Mouse (Mus musculus) heart, embryonic 12.5 days (tissue): Measurements from ENCODE around the gene Syf2. TPM values are rescaled to one million over a fixed set of nuclear protein-coding genes. Genes with fewer than 3 reads are reported as not detected.

Experiments used
- ATAC-seq: fragments of 200-750 bp; cut with Nextera tagmentation; 2 replicates; pipeline ENCODE4 v1.8.0; 2017; ENCODE audit warnings: moderate TSS enrichment, moderate library complexity; ENCODE audit not compliant: insufficient number of reproducible peaks, low FRiP score
- H3K27ac ChIP-seq: fragments of 300-500 bp; sonication (generic); 2 replicates; pipeline ENCODE4 v1.5.1; 2016; ENCODE audit warnings: mild to moderate bottlenecking, moderate library complexity; ENCODE audit not compliant: poor library complexity, severe bottlenecking
- H3K27me3 ChIP-seq: fragments of 300-500 bp; sonication (generic); replicated peaks from 2 replicates; pipeline ENCODE4 v1.6.1; 2016; ENCODE audit warnings: mild to moderate bottlenecking, moderate library complexity
- H3K36me3 ChIP-seq: fragments of 300-500 bp; sonication (generic); 2 replicates; pipeline ENCODE4 v1.6.1; 2016; ENCODE audit warnings: mild to moderate bottlenecking, moderate library complexity
- H3K4me1 ChIP-seq: fragments of 300-500 bp; sonication (generic); replicated peaks from 2 replicates; pipeline ENCODE4 v1.6.1; 2016; ENCODE audit warnings: mild to moderate bottlenecking
- H3K4me2 ChIP-seq: fragments of 300-500 bp; sonication (generic); 2 replicates; pipeline ENCODE4 v1.6.1; 2016; ENCODE audit warnings: mild to moderate bottlenecking, moderate library complexity
- H3K4me3 ChIP-seq: fragments of 300-500 bp; sonication (generic); 2 replicates; pipeline ENCODE4 v1.5.1; 2016; ENCODE audit warnings: mild to moderate bottlenecking
- H3K9ac ChIP-seq: fragments of 300-500 bp; sonication (generic); 2 replicates; pipeline ENCODE4 v1.6.1; 2016; ENCODE audit warnings: mild to moderate bottlenecking, moderate library complexity
- H3K9me3 ChIP-seq: fragments of 300-500 bp; sonication (generic); replicated peaks from 2 replicates; pipeline ENCODE4 v1.6.1; 2016; ENCODE audit warnings: mild to moderate bottlenecking, moderate library complexity
- WGBS: fragments of 180-500 bp; shearing (Covaris S2); methylation state at CpG from one replicate; pipeline ENCODE4 v1.1.7; 2016; 5-methylcytosine and 5-hydroxymethylcytosine counted together
- polyA plus RNA-seq: library from polyadenylated mRNA; unstranded; fragments of >200 nt; fragmentation: Nextera tagmentation; extraction: Ambion mirVana; gene quantifications from 2 replicates; pipeline ENCODE4 v1.2.1, GENCODE M21; 2016

Syf2 gene
- polyA plus RNA-seq, 1 experiment from 2014 or later = 55.7 TPM

DNA sequence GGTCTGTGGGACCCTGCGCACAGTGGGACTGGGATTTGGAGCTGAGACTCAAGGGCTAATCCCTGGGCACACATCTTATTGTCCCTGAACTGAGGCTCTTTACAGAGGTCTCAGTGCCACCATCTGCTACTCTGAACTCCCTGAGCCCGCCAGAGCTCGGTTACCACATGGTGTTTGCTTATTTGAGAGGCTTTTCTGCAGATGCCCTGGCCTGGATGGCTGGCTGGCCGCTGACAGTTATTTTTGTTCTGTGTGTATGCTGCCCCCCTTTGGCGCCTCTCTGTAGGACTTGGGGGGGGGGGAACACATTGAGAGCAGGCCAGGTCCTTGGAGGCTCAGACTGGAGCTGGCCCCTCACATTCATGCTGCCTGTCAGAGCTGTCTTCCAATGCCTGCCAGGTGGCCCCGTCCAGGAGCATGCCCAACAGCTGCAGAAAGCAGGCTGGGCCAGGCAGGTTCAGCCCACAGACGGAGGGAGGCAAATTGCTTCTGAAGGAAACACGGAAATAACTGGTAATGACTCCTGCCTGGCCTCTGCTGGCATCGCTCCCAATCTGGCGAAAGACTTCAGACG, 19.9 kb downstream of the Syf2 start:
- no peaks in the 10 kb centered on the region for H3K9me3 ChIP-seq
- H3K4me3 ChIP-seq = no peak overlapping the region
- H3K27ac ChIP-seq = peak overlapping the region; percentile 84
- 15% methylated on average over 11 of the region's 11 CpGs for WGBS
- H3K4me2 ChIP-seq = peak overlapping the region; percentile 6; the same call in 1 of the 2 replicates
- peak; percentile 87 for ATAC-seq
- H3K9ac ChIP-seq = no peak overlapping the region
- H3K4me1 ChIP-seq = peaks cover 17% of the 10 kb centered on the region
- no peaks in the 10 kb centered on the region for H3K36me3 ChIP-seq
- H3K27me3 ChIP-seq = peaks cover 34% of the 10 kb centered on the region

DNA sequence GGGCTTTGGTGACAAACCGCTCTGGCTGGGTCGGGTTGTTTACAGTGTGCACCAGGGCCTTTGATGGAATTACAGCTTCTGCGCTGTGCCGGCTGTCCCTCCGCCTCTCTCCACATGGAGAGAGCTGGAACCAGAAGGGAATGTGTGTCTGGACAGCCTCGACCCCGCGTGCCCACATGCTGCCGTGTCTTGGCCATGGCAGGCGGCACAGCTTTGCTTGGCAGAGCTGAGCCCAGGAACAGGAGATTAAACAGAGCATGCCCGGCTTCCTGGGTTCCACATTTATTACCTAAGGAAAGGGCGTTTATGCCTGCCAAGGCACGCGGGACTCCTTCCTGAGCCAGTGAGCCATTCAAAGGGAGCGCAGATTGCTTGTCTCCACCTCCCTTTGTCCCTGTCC, 23.8 kb downstream of the Syf2 start:
- no peak for ATAC-seq

DNA sequence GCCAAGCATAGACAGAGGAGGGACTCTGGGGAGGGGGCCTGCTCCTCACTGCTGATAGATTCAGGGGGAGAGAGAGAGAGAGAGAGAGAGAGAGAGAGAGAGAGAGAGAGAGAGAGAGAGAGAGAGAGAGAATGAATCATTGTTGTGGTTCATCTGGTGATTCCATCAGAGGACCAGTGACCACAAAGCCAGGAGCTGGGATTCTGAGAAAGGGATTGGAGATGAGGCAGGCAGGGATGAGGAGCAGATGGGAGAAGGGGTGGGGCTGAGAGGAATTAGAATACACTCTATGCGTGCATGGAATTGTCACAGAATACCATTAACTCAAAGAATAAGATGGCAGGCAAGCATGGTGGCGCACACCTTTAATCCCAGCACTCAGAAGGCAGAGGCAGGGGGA, 24.5 kb downstream of the Syf2 start:
- no peak overlapping the region for H3K4me3 ChIP-seq

More for the DNA sequence above, 23.8 kb downstream of the Syf2 start:
- H3K4me1 ChIP-seq = peaks cover 11% of the 10 kb centered on the region
- H3K36me3 ChIP-seq = no peaks in the 10 kb centered on the region
- H3K9me3 ChIP-seq = no peaks in the 10 kb centered on the region
- H3K27me3 ChIP-seq = peaks cover 60% of the 10 kb centered on the region
- no peak overlapping the region for H3K4me2 ChIP-seq
- H3K9ac ChIP-seq = no peak overlapping the region
- H3K27ac ChIP-seq = no peak overlapping the region
- 28% methylated on average over 15 of the region's 15 CpGs for WGBS
- no peak overlapping the region for H3K4me3 ChIP-seq

DNA sequence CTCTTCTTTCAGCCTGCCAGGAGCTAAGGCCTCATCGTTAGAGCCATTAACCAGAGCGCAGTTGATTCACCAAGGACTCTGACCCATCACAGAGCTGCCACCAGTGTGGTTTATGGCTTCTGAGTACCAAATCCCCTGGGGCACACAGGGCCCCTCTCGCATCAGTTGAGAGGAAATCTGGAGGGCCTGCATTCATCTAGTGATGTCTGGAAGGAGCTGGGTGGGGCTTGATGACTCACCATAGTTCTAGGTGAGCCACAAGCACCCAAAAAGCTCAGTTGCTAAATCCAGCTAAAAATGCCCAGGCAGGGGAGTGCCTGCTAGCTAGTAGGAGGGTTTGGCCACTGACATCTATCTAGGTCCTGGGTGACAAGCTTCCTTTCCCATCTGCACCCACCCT, 25.1 kb downstream of the Syf2 start:
- Histone ChIP-seq H3K4me3 (no peak overlapping the region), H3K9me3 (no peaks in the 10 kb centered on the region), H3K27ac (no peak overlapping the region), H3K27me3 (peaks cover 72% of the 10 kb centered on the region), H3K4me2 (no peak overlapping the region), H3K36me3 (no peaks in the 10 kb centered on the region), H3K4me1 (peaks cover 4% of the 10 kb centered on the region), H3K9ac (no peak overlapping the region)
- no peak for ATAC-seq
- WGBS = 76% methylated on average over 3 of the region's 3 CpGs

More for the DNA sequence above, 24.5 kb downstream of the Syf2 start:
- 88% methylated on average over 2 of the region's 2 CpGs for WGBS
- Histone ChIP-seq H3K4me2 (no peak overlapping the region), H3K36me3 (no peaks in the 10 kb centered on the region), H3K27ac (no peak overlapping the region), H3K9me3 (no peaks in the 10 kb centered on the region), H3K4me1 (peaks cover 10% of the 10 kb centered on the region), H3K9ac (no peak overlapping the region), H3K27me3 (peaks cover 66% of the 10 kb centered on the region)
- ATAC-seq = no peak

DNA sequence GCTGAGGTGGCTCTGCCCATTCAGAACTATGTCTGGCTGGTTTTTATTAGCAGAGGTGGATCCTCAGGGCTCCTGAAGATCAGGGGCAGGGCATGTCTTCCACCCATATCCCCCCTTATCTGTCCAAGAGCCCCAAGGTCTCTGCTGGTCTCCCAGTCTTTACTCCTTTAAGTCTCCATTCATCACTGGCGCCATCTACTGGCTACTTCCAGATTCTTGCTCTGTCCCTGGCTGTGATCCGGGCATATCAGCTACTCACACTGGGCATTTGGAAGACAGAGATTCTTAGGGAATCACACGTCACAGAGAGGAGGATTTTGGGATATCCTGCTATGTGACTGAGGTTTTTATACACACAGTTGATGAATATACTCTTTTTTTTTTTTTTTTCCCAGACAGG, 25.6 kb downstream of the Syf2 start:
- H3K36me3 ChIP-seq = no peaks in the 10 kb centered on the region
- no peak overlapping the region for H3K9ac ChIP-seq
- peaks cover 76% of the 10 kb centered on the region for H3K27me3 ChIP-seq
- H3K4me2 ChIP-seq = no peak overlapping the region
- 11% methylated on average over 3 of the region's 3 CpGs for WGBS
- H3K4me1 ChIP-seq = peaks cover 3% of the 10 kb centered on the region; the same call in 1 of the 2 replicates
- no peak; the same call in 1 of the 2 replicates for ATAC-seq
- H3K4me3 ChIP-seq = no peak overlapping the region
- H3K27ac ChIP-seq = no peak overlapping the region
- H3K9me3 ChIP-seq = no peaks in the 10 kb centered on the region

DNA sequence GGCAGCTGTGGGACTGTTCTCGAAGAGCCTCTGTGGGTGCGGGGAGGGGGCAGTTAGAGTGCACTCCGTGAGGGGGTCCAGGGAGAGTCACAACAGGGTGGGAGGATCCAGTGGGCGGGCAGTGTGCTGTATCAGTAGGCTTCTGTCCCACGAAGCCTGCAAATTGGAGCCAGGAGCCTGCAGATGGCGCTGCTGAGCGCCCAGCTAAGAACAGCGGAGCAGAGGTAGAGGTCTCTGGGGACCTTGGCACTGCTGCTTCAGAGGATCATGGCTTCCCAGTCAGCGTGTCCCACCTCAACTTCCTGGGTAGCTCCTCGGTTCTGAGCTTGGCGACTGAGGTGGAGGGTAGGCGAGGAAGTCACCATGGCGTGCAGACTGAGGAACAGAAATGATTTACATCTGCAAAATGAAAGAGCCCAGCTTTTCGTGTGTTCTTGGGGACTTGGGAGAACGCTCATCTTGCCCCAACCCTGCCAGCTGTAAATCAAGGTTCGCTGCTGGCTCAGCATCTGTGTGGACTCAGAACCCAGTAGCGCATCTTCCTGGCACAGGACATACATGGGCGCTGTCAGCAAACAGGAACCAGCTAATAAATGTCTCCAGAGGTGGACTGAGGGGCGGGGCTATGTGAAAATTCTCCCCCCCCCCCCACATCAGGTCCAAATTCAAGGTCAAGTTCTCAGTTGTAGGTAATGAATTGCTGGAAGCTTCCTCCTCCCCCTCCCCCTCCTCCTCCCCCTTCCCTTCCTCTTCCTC, 32.5 kb downstream of the Syf2 start:
- 27% methylated on average over 19 of the region's 19 CpGs for WGBS
- H3K27ac ChIP-seq = no peak overlapping the region
- H3K9me3 ChIP-seq = 0 out of 2 replicates have a peak, but pooled peaks cover 3% of the 10 kb centered on the region
- H3K27me3 ChIP-seq = peaks cover 56% of the 10 kb centered on the region
- H3K4me1 ChIP-seq = peaks cover 11% of the 10 kb centered on the region
- peak; percentile 73; the same call in 1 of the 2 replicates for ATAC-seq
- H3K4me2 ChIP-seq = peak overlapping the region; percentile 4; the same call in 1 of the 2 replicates
- no peak overlapping the region for H3K4me3 ChIP-seq
- no peaks in the 10 kb centered on the region for H3K36me3 ChIP-seq
- no peak overlapping the region for H3K9ac ChIP-seq

DNA sequence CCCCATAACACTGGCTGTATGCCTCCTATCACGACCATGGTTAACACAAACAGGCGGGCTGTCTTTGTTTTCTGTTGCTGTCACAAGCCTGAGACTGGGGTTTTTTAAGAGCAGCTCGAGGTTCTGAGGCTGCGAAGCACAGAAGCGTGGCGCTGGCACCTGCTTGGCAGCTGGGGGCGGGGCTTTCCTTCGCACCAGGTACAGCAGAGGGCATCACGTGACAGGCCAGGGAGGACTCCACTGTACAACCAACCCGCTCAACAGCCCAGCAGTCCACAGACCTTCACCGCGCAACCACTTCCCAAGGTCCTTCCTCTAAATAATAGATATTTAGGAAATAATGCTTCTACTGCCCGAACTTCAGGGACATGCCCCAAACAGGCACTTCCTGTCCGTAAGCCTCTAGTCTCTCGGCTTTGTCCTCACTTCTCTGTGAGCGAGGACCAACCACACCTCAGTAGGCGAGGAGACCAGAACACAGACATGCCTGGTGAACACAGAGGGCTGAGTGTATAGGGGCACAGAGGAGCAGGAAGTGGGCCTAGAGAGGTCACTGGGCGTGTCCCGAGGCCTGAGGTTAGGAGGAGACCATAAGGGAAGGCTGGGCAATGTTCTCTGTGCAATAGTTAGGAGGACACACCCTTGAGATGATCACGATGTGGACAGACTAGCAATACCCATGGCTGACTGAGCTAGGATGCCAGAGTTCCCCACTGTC, 37.3 kb downstream of the Syf2 start:
- Histone ChIP-seq H3K4me1 (peaks cover 11% of the 10 kb centered on the region), H3K9ac (no peak overlapping the region), H3K27me3 (peaks cover 54% of the 10 kb centered on the region), H3K4me3 (no peak overlapping the region), H3K36me3 (no peaks in the 10 kb centered on the region), H3K27ac (no peak overlapping the region), H3K9me3 (0 out of 2 replicates have a peak, but pooled peaks cover 3% of the 10 kb centered on the region), H3K4me2 (no peak overlapping the region)
- 77% methylated on average over 20 of the region's 20 CpGs for WGBS
- no peak for ATAC-seq

DNA sequence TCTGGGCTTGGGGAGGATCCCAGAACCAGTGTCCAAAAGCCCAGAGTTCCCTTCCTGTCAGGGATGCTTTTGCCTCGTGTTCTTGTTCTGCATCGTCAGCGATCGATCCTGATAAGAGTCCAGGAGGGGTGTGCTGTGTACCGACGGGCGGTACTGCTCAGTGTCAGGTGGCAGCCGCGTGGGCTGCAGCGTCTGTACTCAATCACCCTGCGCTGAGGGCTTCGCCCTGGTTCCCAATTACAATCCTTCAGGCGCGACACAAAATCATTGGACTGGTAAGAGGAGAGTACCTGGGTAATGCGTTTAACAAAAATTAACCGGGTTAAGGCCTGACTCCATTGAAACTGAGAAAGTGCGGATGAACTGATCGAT, 37.9 kb downstream of the Syf2 start:
- Histone ChIP-seq H3K9ac (no peak overlapping the region), H3K9me3 (peaks cover 7% of the 10 kb centered on the region; the same call in 1 of the 2 replicates), H3K4me2 (no peak overlapping the region), H3K4me3 (no peak overlapping the region), H3K4me1 (peaks cover 11% of the 10 kb centered on the region), H3K27ac (no peak overlapping the region), H3K27me3 (peaks cover 53% of the 10 kb centered on the region), H3K36me3 (no peaks in the 10 kb centered on the region)
- WGBS = 60% methylated on average over 18 of the region's 18 CpGs
- no peak for ATAC-seq

DNA sequence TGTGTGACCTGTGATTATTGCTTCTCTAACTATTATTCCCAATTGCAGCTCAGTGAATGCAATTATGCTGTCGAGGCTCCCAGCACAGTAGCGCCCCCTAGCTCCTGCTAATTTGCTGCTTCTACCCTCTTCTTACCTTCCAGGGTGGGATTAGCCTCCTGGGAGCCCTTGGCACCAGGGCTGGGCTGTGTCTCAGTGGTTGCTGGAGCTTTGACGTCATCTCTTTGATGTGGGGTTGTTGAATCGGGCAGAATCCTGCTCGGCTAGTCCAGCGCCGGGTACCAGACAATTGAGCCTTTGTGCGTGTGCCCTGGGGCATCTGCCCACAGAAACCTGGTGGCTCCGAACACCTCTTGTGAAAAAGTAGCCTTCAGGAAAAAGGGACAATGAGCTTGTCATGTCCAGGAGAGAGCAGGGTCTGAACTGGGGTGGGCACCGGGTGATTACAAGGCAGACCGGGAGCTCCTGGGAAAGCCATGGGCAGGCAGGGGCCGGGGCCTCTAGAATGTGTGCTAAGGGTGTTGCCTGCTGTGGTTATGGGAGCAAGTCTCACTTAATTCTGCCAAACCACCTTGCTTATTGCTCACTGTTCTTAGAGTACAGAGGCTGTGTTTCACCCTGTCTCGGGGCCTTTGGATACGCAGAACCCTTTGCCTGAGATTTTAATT, 44.7 kb downstream of the Syf2 start:
- Histone ChIP-seq H3K36me3 (no peaks in the 10 kb centered on the region), H3K9me3 (peaks cover 3% of the 10 kb centered on the region; the same call in 1 of the 2 replicates), H3K9ac (no peak overlapping the region), H3K4me3 (no peak overlapping the region), H3K27me3 (peaks cover 24% of the 10 kb centered on the region), H3K4me2 (no peak overlapping the region), H3K27ac (no peak overlapping the region), H3K4me1 (no peaks in the 10 kb centered on the region)
- WGBS = 38% methylated on average over 14 of the region's 14 CpGs
- ATAC-seq = no peak

DNA sequence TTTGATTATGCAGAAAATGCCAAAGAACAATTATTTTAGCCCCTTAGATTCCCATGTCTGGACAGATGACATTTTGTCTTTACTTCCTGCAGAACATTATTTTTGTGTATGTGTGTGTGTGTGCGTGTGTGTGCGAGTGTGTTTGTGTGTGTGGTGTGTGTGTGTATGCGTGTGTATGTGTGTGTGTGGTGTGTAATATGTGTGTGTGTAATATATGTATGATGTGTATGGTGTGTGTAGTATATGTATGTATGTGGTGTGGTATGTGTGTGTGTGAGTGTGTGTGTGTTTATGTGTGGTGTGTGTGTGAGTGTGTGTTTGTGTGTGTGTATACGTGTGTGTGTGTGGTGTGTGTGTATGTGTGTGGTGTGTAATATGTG, 45.2 kb downstream of the Syf2 start:
- Histone ChIP-seq H3K4me1 (no peaks in the 10 kb centered on the region), H3K27me3 (peaks cover 21% of the 10 kb centered on the region), H3K4me2 (no peak overlapping the region), H3K27ac (no peak overlapping the region), H3K9ac (no peak overlapping the region), H3K4me3 (no peak overlapping the region), H3K36me3 (no peaks in the 10 kb centered on the region), H3K9me3 (peaks cover 3% of the 10 kb centered on the region; the same call in 1 of the 2 replicates)
- 79% methylated on average over 4 of the region's 4 CpGs for WGBS
- ATAC-seq = no peak

DNA sequence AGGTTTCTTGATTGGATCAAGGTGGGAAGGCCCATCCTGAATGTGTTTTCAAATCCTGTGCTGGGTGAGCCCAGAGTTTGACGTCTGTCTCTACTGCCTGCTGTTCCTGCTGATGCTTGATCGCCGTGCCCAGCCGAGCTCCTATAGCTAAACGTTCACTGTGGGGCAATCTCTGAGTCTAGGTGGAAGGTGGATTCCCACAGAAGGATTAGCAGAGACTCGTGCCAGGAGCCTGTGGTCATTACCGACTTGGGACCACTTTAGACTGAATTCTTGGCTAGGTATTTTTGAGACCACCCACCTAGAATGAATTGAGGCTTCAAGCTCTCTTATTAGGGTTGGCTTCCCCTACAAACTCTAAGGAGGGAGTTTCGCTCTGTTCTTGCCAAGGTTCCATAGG, 48.2 kb downstream of the Syf2 start:
- H3K4me2 ChIP-seq = no peak overlapping the region
- no peak overlapping the region for H3K9ac ChIP-seq
- 79% methylated on average over 8 of the region's 8 CpGs for WGBS
- no peaks in the 10 kb centered on the region; the same call in 1 of the 2 replicates for H3K27me3 ChIP-seq
- no peak overlapping the region for H3K4me3 ChIP-seq
- no peaks in the 10 kb centered on the region for H3K9me3 ChIP-seq
- ATAC-seq = no peak
- no peaks in the 10 kb centered on the region for H3K36me3 ChIP-seq
- H3K27ac ChIP-seq = no peak overlapping the region
- H3K4me1 ChIP-seq = peaks cover 8% of the 10 kb centered on the region
